Mouse (Mus musculus) activated CD4-positive, CD25-positive, alpha-beta regulatory T cell, adult 4 months (primary cell): Measurements from ENCODE around the gene Zfp563. TPM values are rescaled to one million over a fixed set of nuclear protein-coding genes. Genes with fewer than 3 reads are reported as not detected.

ENCODE experiments used
- ATAC-seq: one replicate; pipeline ENCODE4 v1.8.0; 2017
- polyA plus RNA-seq, 2 experiments: library from polyadenylated mRNA; unstranded; fragments of 100-300 nt; shearing (Covaris generic); gene quantifications; one replicate each; pipeline ENCODE4 v1.2.1; 2017

Zfp563 gene
- 1 to 10 TPM; 5.8 to 6.1 TPM for polyA plus RNA-seq

- peak; percentile 82 for ATAC-seq
Measured at GRCm38 (mm10) chr17:33089220-33089949, at the start of gene Zfp563. Zfp563 (plus strand) TSS chr17:33089310.

DNA sequence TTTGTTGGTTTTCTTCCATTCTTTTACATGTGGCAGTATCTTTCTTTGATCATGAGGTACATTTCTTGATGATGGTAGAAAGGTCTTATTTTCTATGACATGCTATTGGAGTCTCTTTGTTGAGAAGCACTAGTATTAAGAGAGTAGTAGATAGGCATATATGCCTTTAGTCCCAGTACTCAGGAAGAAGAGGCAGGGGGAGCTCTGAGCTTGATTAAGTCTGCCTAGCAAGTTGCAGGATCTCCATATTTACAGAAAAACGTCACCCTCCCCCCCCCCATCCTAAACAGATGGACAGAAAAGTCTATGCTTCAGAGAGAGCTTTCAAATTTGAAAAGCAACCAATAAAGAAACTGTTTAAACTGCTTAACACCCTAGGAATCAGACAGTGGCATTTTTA is 30.3 kb upstream of the Zfp563 start:
- ATAC-seq: no peak

GRCm38 (mm10) chr17:33063001-33063400 is 26.1 kb upstream of the Zfp563 start:
- ATAC-seq: no peak

- ATAC-seq: no peak
Measured at GRCm38 (mm10) chr17:33067958-33068357, 21.2 kb upstream of the Zfp563 start, which contains the start of gene 4921501E09Rik. 4921501E09Rik (minus strand) TSS chr17:33068058.

GRCm38 (mm10) chr17:33091630-33092029 is 2.5 kb downstream of the Zfp563 start:
- no peak for ATAC-seq

- ATAC-seq: peak; percentile 33
Measured at GRCm38 (mm10) chr17:33092391-33093193, 3.5 kb downstream of the Zfp563 start.

GRCm38 (mm10) chr17:33097396-33097795 is 8.3 kb downstream of the Zfp563 start:
- ATAC-seq: no peak

DNA sequence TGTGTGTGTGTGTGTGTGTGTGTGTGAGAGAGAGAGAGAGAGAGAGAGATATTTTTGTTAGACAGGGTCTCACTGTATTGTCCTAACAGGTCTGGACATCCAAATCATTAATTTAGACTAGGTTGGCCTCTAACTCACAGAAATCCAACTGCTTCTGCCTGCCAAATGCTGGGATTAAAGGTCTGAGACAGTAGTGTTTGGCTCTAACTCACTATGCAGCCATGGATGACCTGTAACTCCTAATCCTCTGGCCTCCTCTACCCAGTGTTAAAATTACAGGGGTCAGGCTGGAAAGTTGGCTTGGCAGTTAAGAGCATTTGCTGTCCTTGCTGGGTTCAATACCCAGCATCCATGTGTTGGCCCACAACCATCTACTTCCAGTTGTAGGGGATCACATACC is 35.4 kb downstream of the Zfp563 start:
- ATAC-seq: no peak

DNA sequence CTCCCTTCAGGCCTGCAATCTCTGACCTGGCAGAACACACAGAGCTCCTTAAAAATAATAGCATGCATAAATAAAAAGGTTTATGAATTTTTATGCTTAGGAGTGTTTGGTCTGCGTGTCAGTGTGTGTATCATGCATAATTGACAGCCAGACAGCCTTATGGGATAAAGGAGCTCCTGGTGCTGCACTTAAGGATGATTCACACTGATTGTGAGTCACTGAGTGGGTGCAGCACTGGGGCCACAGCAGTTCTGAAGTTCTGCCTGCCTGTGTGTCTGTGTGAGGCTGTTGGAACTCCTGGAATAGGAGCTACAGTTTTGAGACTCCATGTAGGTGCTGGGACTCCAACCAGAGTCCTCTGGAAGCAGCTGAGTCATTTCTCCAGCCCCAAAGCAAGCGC is 37.1 kb downstream of the Zfp563 start:
- ATAC-seq: no peak

DNA sequence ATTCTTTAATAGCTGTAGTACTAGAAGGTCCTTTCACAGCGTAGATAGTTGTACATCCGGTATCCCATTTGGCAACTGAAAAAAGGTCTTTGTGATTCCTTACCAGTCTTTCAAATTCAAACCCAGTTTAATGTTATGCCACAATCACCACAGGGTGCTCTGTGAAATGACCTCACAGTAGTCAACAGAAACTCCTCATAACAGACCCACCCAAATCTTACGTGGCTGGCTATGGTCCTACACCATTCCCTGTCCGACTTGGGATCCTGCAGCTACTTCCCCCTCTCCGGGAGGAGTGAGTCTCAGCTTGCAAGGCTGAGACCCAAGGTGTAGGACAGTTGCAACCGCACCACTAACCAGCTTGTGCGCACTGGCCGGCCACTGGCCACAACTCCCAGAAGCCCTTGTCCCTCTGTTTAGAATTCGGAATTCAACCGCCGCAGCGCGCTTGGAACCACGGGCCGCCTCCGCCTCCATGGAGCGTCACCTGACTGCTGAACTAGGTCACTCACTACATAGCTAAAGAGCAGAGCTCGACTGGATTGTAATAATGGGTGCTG is 50.2 kb downstream of the Zfp563 start, which contains the start of gene Morc2b:
Gene Morc2b (minus strand): TSS at position 423 of the 560 bp plus-strand sequence.
- no peak for ATAC-seq

Other genes starting within 250 kb of the Zfp563 start
- 1 to 10 TPM; 5.6 to 8.0 TPM for gene Zfp870, start 197.7 kb upstream of the Zfp563 start, polyA plus RNA-seq
- not detected for gene Cyp4f14, start 172.0 kb upstream of the Zfp563 start, polyA plus RNA-seq
- 10 to 100 TPM; 26.7 to 31.2 TPM for gene Cyp4f13, start 141.9 kb upstream of the Zfp563 start, polyA plus RNA-seq
- gene Zfp472, start 123.5 kb upstream of the Zfp563 start, polyA plus RNA-seq: 10 to 100 TPM; 24.7 to 27.8 TPM
- 10 to 100 TPM; 17.8 to 18.1 TPM for gene Zfp952, start 96.2 kb upstream of the Zfp563 start, polyA plus RNA-seq
- 1 to 10 TPM; 7.9 to 8.9 TPM for gene Zfp763, start 55.9 kb upstream of the Zfp563 start, polyA plus RNA-seq
- gene 4921501E09Rik, start 21.3 kb upstream of the Zfp563 start, polyA plus RNA-seq: not detected
- not detected for gene Morc2b, start 50.4 kb downstream of the Zfp563 start, polyA plus RNA-seq
- gene Olfr55, start 79.1 kb downstream of the Zfp563 start, polyA plus RNA-seq: not detected
- gene Olfr239, start 102.0 kb downstream of the Zfp563 start, polyA plus RNA-seq: not detected
- not detected for gene Olfr1564, start 132.4 kb downstream of the Zfp563 start, polyA plus RNA-seq
- gene Zfp955a, start 165.8 kb downstream of the Zfp563 start, polyA plus RNA-seq: 10 to 100 TPM; 12.4 to 14.4 TPM
- under 1 TPM in 1 of 2 experiments, not detected in 1; 0.12 TPM for gene Olfr63, start 175.4 kb downstream of the Zfp563 start, polyA plus RNA-seq
- 1 to 10 TPM; 7.9 to 8.8 TPM for gene Zfp955b, start 200.2 kb downstream of the Zfp563 start, polyA plus RNA-seq